Mouse (Mus musculus): ENCODE results near the gene Ssh2.

GRCm38 (mm10) chr11:77464684-77465083 lies 248.6 kb downstream of the Ssh2 start:
- no peak for TF ChIP-seq CTCF (IDR thresholded peaks at IDR 0.05; ENCODE audit: borderline replicate concordance, extremely low read depth, insufficient read depth, insufficient read length)
- no peak for TF ChIP-seq POLR2A (IDR thresholded peaks at IDR 0.05; ENCODE audit: borderline replicate concordance, extremely low read depth, insufficient read depth, insufficient read length, poor library complexity, severe bottlenecking)

All from brain, embryonic 14.5 days (tissue).